Mouse (Mus musculus) lung, adult 2 months (tissue): ENCODE results near the gene Smyd1. TPM values are rescaled to one million over a fixed set of nuclear protein-coding genes. Genes with fewer than 3 reads are reported as not detected.

Experiments used
- DNase-seq: peaks from one replicate; pipeline ENCODE4 v3.0.0; 2022
- H3K4me1 ChIP-seq: fragments of 200-500 bp; 2 replicates; pipeline ENCODE4 v1.6.1; 2011; ENCODE audit warnings: low read length; ENCODE audit not compliant: control insufficient read depth, insufficient read depth
- H3K4me3 ChIP-seq: fragments of 200-500 bp; replicated peaks from 2 replicates; pipeline ENCODE3; 2011; ENCODE audit warnings: low read depth, mild to moderate bottlenecking, control low read depth, low read length; ENCODE audit errors: extremely low read depth
- CTCF ChIP-seq: fragments of 200-500 bp; IDR thresholded peaks from 2 replicates; pipeline ENCODE4 v1.5.1; 2011; ENCODE audit warnings: mild to moderate bottlenecking, low read length, control low read depth; ENCODE audit not compliant: insufficient read depth
- POLR2A ChIP-seq: fragments of 200-500 bp; IDR thresholded peaks from 2 replicates; pipeline ENCODE4 v1.6.1; 2011; ENCODE audit warnings: low read depth, mild to moderate bottlenecking, control low read depth, low read length, borderline replicate concordance; ENCODE audit errors: extremely low read depth
- WGBS: fragments of 180-500 bp; shearing (Covaris S2); methylation state at CpG from one replicate; pipeline ENCODE4 v1.1.7; 2018; 5-methylcytosine and 5-hydroxymethylcytosine counted together
- polyA plus RNA-seq: library from polyadenylated mRNA; depleted of rRNA; stranded (reverse); fragments of >200 nt; gene quantifications from 2 replicates; pipeline ENCODE4 v1.2.3, GENCODE M21; 2012

The Smyd1 gene
- polyA plus RNA-seq, 1 experiment: 7.0 TPM

- WGBS: 66% methylated on average over 7 of the region's 7 CpGs
- no peak for DNase-seq
- TF ChIP-seq POLR2A: no peak
- no peak for TF ChIP-seq CTCF
- Histone ChIP-seq H3K4me3 (no peak overlapping the region), H3K4me1 (no peaks in the 10 kb centered on the region)
These were observed 8.5 kb upstream of the Smyd1 start for GRCm38 (mm10) chr6:71330486-71330885.

- Histone ChIP-seq H3K4me1 (no peaks in the 10 kb centered on the region), H3K4me3 (no peak overlapping the region)
- no peak for DNase-seq
- TF ChIP-seq CTCF: no peak
- no peak for TF ChIP-seq POLR2A
- WGBS: 80% methylated on average over 6 of the region's 6 CpGs
These were observed 7.8 kb upstream of the Smyd1 start for GRCm38 (mm10) chr6:71329881-71330280.

GRCm38 (mm10) chr6:71324816-71325215, 2.8 kb upstream of the Smyd1 start:
- TF ChIP-seq CTCF (no peak), POLR2A (no peak)
- H3K4me3 ChIP-seq: no peak overlapping the region
- H3K4me1 ChIP-seq: no peaks in the 10 kb centered on the region
- WGBS: 84% methylated on average over 9 of the region's 9 CpGs
- DNase-seq: no peak

GRCm38 (mm10) chr6:71322491-71322921, 473 bp upstream of the Smyd1 start, which contains the start of gene Cd8b1:
Cd8b1 (plus strand) TSS chr6:71322788.
- Histone ChIP-seq H3K4me1 (no peaks in the 10 kb centered on the region), H3K4me3 (no peak within 1 kb of the TSS)
- DNase-seq: no peak
- TF ChIP-seq CTCF (no peak), POLR2A (no peak)
- WGBS: 78% methylated on average over 7 of the region's 7 CpGs

- DNase-seq: no peak
- TF ChIP-seq POLR2A: no peak
- no peak for TF ChIP-seq CTCF
- WGBS: 82% methylated on average over 8 of the region's 8 CpGs
- H3K4me1 ChIP-seq: no peaks in the 10 kb centered on the region
- no peak overlapping the region for H3K4me3 ChIP-seq
These were observed 14.5 kb downstream of the Smyd1 start for GRCm38 (mm10) chr6:71307486-71307885.

GRCm38 (mm10) chr6:71302097-71302731, 19.8 kb downstream of the Smyd1 start:
- WGBS: 62% methylated on average over 6 of the region's 6 CpGs

GRCm38 (mm10) chr6:71298751-71299150, 23.3 kb downstream of the Smyd1 start:
- no peaks in the 10 kb centered on the region for H3K4me1 ChIP-seq
- TF ChIP-seq POLR2A (no peak), CTCF (peak; percentile 66)
- WGBS: 42% methylated on average over 3 of the region's 3 CpGs
- DNase-seq: no peak
- no peak overlapping the region for H3K4me3 ChIP-seq

More at GRCm38 (mm10) chr6:71302097-71302731, 19.8 kb downstream of the Smyd1 start:
- no peak for DNase-seq
- Histone ChIP-seq H3K4me1 (no peaks in the 10 kb centered on the region), H3K4me3 (no peak overlapping the region)
- TF ChIP-seq POLR2A (no peak), CTCF (no peak)

- Histone ChIP-seq H3K4me3 (no peak overlapping the region), H3K4me1 (no peaks in the 10 kb centered on the region)
- no peak for DNase-seq
- WGBS: 67% methylated on average over 2 of the region's 2 CpGs
- no peak for TF ChIP-seq CTCF
- TF ChIP-seq POLR2A: no peak
These were observed 24.0 kb downstream of the Smyd1 start for GRCm38 (mm10) chr6:71298051-71298450.

GRCm38 (mm10) chr6:71295303-71295702, 26.7 kb downstream of the Smyd1 start:
- H3K4me3 ChIP-seq: no peak overlapping the region
- TF ChIP-seq POLR2A (no peak), CTCF (no peak)
- DNase-seq: no peak
- WGBS: 72% methylated on average over 6 of the region's 6 CpGs
- no peaks in the 10 kb centered on the region for H3K4me1 ChIP-seq

GRCm38 (mm10) chr6:71293509-71293908, 28.5 kb downstream of the Smyd1 start:
- Histone ChIP-seq H3K4me1 (no peaks in the 10 kb centered on the region), H3K4me3 (no peak overlapping the region)
- no peak for DNase-seq
- WGBS: 63% methylated on average over 14 of the region's 14 CpGs
- TF ChIP-seq POLR2A: no peak
- TF ChIP-seq CTCF: no peak
